8 mouse cellular contexts compared by ENCODE assay signal in genomic region chr8:84686191-84687002, GRCm38 (mm10). TPM values are rescaled to one million over a fixed set of nuclear protein-coding genes. Genes with fewer than 3 reads are reported as not detected.
DNase-seq lines count a peak whose midpoint lies in the region; ATAC-seq and TF ChIP-seq lines count a peak whose summit lies in the region.

Gene Trmt1, plus strand, starts transcription at chr8:84686307.

- peak within 1 kb of the TSS; percentile 93 for H3K4me2 ChIP-seq in liver, embryonic 11.5 days
- H3K4me2 ChIP-seq in neural tube, embryonic 11.5 days (ENCODE audit: low read depth): peak within 1 kb of the TSS; percentile 86

- no peak for TF ChIP-seq EP300 in heart, adult 2 months (IDR thresholded peaks at IDR 0.05; ENCODE audit: insufficient read depth, low read depth, low read length)

- peak in 1 of 2 experiments; percentile 42 for DNase-seq in left cerebral cortex, adult 18-20 months (ENCODE audit: low spot score in 2 of 2)
- no peak for DNase-seq in left cerebral cortex, adult 9 months (ENCODE audit: low spot score in 2 of 2)
- DNase-seq in embryo, embryonic 10.5 days (ENCODE audit: low spot score): peak; percentile 47
- DNase-seq in heart, adult 2 months: peak in 1 of 2 experiments; percentile 42
- DNase-seq in kidney, adult 2 months: peak; percentile 61
- no peak for DNase-seq in liver, embryonic 11.5 days (ENCODE audit: low spot score)
- peak; percentile 26 for DNase-seq in neural tube, embryonic 11.5 days (ENCODE audit: low spot score)
- DNase-seq in frontal cortex, postnatal 25 days (ENCODE audit: low spot score in 2 of 2): no peak

- peak; percentile 5; the same call in 1 of the 2 replicates for ATAC-seq in liver, embryonic 11.5 days (replicated peaks; ENCODE audit: low FRiP score)
- ATAC-seq in neural tube, embryonic 11.5 days (ENCODE audit: insufficient read depth, low FRiP score, low TSS enrichment): 0 out of 2 replicates have a peak, but pooled peaks have one; percentile 1

- H3K36me3 ChIP-seq in heart, adult 2 months (ENCODE audit: control insufficient read depth, insufficient read depth, low read length): no peaks in the 10 kb centered on the region; the same call in 1 of the 2 replicates
- H3K36me3 ChIP-seq in kidney, adult 2 months (ENCODE audit: control insufficient read depth, insufficient read depth, low read length): no peaks in the 10 kb centered on the region
- peaks cover 18% of the 10 kb centered on the region for H3K36me3 ChIP-seq in liver, embryonic 11.5 days (ENCODE audit: control insufficient read depth, insufficient read depth, low read length)
- H3K36me3 ChIP-seq in neural tube, embryonic 11.5 days (ENCODE audit: control insufficient read depth, insufficient read depth, low read length): no peaks in the 10 kb centered on the region

- peak within 1 kb of the TSS; percentile 94 for H3K9ac ChIP-seq in heart, adult 2 months (ENCODE audit: low read depth, low read length)
- peak within 1 kb of the TSS; percentile 99 for H3K9ac ChIP-seq in liver, embryonic 11.5 days (ENCODE audit: low read depth, low read length)
- H3K9ac ChIP-seq in neural tube, embryonic 11.5 days (ENCODE audit: low read length): peak within 1 kb of the TSS; percentile 98

- H3K4me1 ChIP-seq in heart, adult 2 months (ENCODE audit: control insufficient read depth, insufficient read depth, low read length): peaks cover 6% of the 10 kb centered on the region
- peaks cover 26% of the 10 kb centered on the region for H3K4me1 ChIP-seq in kidney, adult 2 months (ENCODE audit: control insufficient read depth, insufficient read depth, low read length)
- peaks cover 40% of the 10 kb centered on the region for H3K4me1 ChIP-seq in liver, embryonic 11.5 days (replicated peaks; ENCODE audit: control insufficient read depth, insufficient read depth, low read length)
- H3K4me1 ChIP-seq in neural tube, embryonic 11.5 days (ENCODE audit: control insufficient read depth, insufficient read depth, low read length): peaks cover 16% of the 10 kb centered on the region

- TF ChIP-seq POLR2A in heart, adult 2 months (IDR thresholded peaks at IDR 0.05; ENCODE audit: insufficient read depth, low read depth, low read length): no peak
- TF ChIP-seq POLR2A in kidney, adult 2 months (IDR thresholded peaks at IDR 0.05; ENCODE audit: low read depth, low read length): no peak

- H3K27me3 ChIP-seq in heart, adult 2 months (ENCODE audit: control insufficient read depth, insufficient read depth, low read length): no peaks in the 10 kb centered on the region
- H3K27me3 ChIP-seq in kidney, adult 2 months (replicated peaks; ENCODE audit: control insufficient read depth, insufficient read depth, low read length): no peaks in the 10 kb centered on the region
- no peaks in the 10 kb centered on the region for H3K27me3 ChIP-seq in liver, embryonic 11.5 days (replicated peaks; ENCODE audit: control insufficient read depth, insufficient read depth, low read length)
- no peaks in the 10 kb centered on the region for H3K27me3 ChIP-seq in neural tube, embryonic 11.5 days (ENCODE audit: control insufficient read depth, insufficient read depth, low read length)

- H3K4me3 ChIP-seq in heart, adult 2 months: peak within 1 kb of the TSS; percentile 95
- H3K4me3 ChIP-seq in kidney, adult 2 months (ENCODE audit: insufficient read depth, low read depth, low read length): peak within 1 kb of the TSS; percentile 88
- H3K4me3 ChIP-seq in liver, embryonic 11.5 days (ENCODE audit: low read depth, low read length): peak within 1 kb of the TSS; percentile 99
- peak within 1 kb of the TSS; percentile 96 for H3K4me3 ChIP-seq in neural tube, embryonic 11.5 days (ENCODE audit: low read depth, low read length)

- no peak for TF ChIP-seq CTCF in heart, adult 2 months (IDR thresholded peaks at IDR 0.05)
- no peak for TF ChIP-seq CTCF in kidney, adult 2 months (conservative IDR thresholded peaks at IDR 0.05; ENCODE audit: insufficient read depth, insufficient read length, low read depth, low read length)

- H3K9me3 ChIP-seq in liver, embryonic 11.5 days (ENCODE audit: control insufficient read depth, low read length): no peaks in the 10 kb centered on the region
- no peaks in the 10 kb centered on the region for H3K9me3 ChIP-seq in neural tube, embryonic 11.5 days (ENCODE audit: control insufficient read depth, low read length)

- peaks cover 8% of the 10 kb centered on the region for H3K79me2 ChIP-seq in heart, adult 2 months (replicated peaks; ENCODE audit: control insufficient read depth, insufficient read depth, low read length)

- intact Hi-C loops in heart, adult 2 months (cut with DNase I): loop anchor here (1.0 to 5.0 kb wide), 2 partner anchors 21 to 94 kb away; no protein-coding TSS in a partner anchor

- peak within 1 kb of the TSS; percentile 84; the same call in 1 of the 2 replicates for H3K27ac ChIP-seq in heart, adult 2 months
- peak within 1 kb of the TSS; percentile 52 for H3K27ac ChIP-seq in kidney, adult 2 months (ENCODE audit: insufficient read depth, low read depth, low read length)
- peak within 1 kb of the TSS; percentile 98 for H3K27ac ChIP-seq in liver, embryonic 11.5 days (ENCODE audit: low read depth, low read length)
- peak within 1 kb of the TSS; percentile 86 for H3K27ac ChIP-seq in neural tube, embryonic 11.5 days (ENCODE audit: low read depth, low read length)

- 18% methylated on average over 20 of the region's 20 CpGs for WGBS in heart, adult 2 months
- 11% methylated on average over 20 of the region's 20 CpGs for WGBS in kidney, adult 2 months
- 11% methylated on average over 20 of the region's 20 CpGs for WGBS in liver, embryonic 11.5 days
- WGBS in neural tube, embryonic 11.5 days: 9% methylated on average over 20 of the region's 20 CpGs

RNA-seq across cellular contexts. Expression of gene Trmt1, which starts in this region (rescaled TPM):
- 100 to 1,000 TPM in 1 of 2 experiments, 10 to 100 TPM in 1; 99.1 to 101 TPM for total RNA-seq in left cerebral cortex, adult 18-20 months (2021)
- total RNA-seq in heart, adult 2 months (2021): 10 to 100 TPM; 32.0 to 37.4 TPM
- 39.9 and 50.8 TPM in 2 replicates for polyA plus RNA-seq in heart, adult 2 months (2012; rRNA removed)
- 73.7 and 98.9 TPM in 2 replicates for polyA plus RNA-seq in kidney, adult 2 months (2012; rRNA removed)
- polyA plus RNA-seq in liver, embryonic 11.5 days (2014; fragmentation: Nextera tagmentation; extraction: Ambion mirVana): 94.1 and 95.6 TPM in 2 replicates
- 60.4 and 60.6 TPM in 2 replicates for polyA plus RNA-seq in neural tube, embryonic 11.5 days (2014; fragmentation: Nextera tagmentation; extraction: Ambion mirVana)

Comparison
In these comparisons a context has a peak if more than half of its experiments do, and no peak if none do; other contexts are left out.
1. DNase-seq: peak in embryo, embryonic 10.5 days (single experiment), kidney, adult 2 months (single experiment) and neural tube, embryonic 11.5 days (single experiment); none in left cerebral cortex, adult 9 months (0 of 2), liver, embryonic 11.5 days (single experiment) and frontal cortex, postnatal 25 days (0 of 2).
2. Peak in every context shown above with its lines, with median percentiles within 50 percentile points of each other: H3K27ac ChIP-seq, H3K4me3 ChIP-seq and H3K9ac ChIP-seq.